8 mouse cellular contexts compared by ENCODE assay signal in the genomic region with DNA sequence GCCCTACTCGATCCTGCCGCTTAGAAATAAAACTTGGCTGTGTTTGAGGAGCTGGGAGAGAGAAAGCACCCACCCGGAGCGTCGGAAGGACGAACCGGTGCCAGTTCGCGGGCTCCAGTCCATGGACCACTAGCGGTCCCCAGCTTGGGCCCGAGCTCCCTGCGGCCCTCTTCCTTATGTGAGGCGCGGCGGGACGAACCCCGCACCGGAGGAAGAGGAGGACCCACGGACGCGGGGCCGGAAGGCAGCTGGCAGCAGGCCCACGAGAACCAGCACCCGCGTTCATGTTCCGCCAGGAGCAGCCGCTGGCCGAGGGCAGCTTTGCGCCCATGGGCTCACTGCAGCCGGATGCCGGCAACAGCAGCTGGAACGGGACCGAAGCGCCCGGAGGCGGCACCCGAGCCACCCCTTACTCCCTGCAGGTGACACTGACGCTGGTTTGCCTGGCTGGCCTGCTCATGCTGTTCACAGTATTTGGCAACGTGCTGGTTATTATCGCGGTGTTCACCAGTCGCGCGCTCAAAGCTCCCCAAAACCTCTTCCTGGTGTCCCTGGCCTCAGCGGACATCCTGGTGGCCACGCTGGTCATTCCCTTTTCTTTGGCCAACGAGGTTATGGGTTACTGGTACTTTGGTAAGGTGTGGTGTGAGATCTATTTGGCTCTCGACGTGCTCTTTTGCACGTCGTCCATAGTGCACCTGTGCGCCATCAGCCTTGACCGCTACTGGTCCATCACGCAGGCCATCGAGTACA. TPM values are rescaled to one million over a fixed set of nuclear protein-coding genes. Genes with fewer than 3 reads are reported as not detected.
DNase-seq lines count a peak whose midpoint lies in the region; ATAC-seq and TF ChIP-seq lines count a peak whose summit lies in the region.

No protein-coding gene starts in this region.

- intact Hi-C loops in heart, postnatal 14 days (cut with DNase I), result loop anchor here (2.0 to 10.0 kb wide), 3 partner anchors 209 to 1015 kb away; no protein-coding TSS in a partner anchor

- TF ChIP-seq POLR2A in olfactory bulb, adult 2 months (IDR thresholded peaks at IDR 0.05; ENCODE audit: insufficient read depth, low read depth, low read length), result no peak

- TF ChIP-seq CTCF in olfactory bulb, adult 2 months (IDR thresholded peaks at IDR 0.05; ENCODE audit: insufficient read depth, low read depth, low read length), result no peak

- peak; percentile 36 for DNase-seq in embryo, embryonic 10.5 days (ENCODE audit: low spot score)
- no peak for DNase-seq in embryo, embryonic 10 days (ENCODE audit: low spot score)
- DNase-seq in urinary bladder, postnatal 25 days (ENCODE audit: low spot score), result peak; percentile 7
- DNase-seq in urinary bladder, postnatal 4 days (ENCODE audit: low spot score in 2 of 2), result no peak
- peak; percentile 21 to 29 for DNase-seq in heart, postnatal 14 days
- DNase-seq in layer of hippocampus, adult 11-12 months (ENCODE audit: low spot score), result no peak

- H3K27me3 ChIP-seq in limb, embryonic 15.5 days, result peaks cover 74% of the 10 kb centered on the region

- H3K9ac ChIP-seq in limb, embryonic 15.5 days, result no peak overlapping the region

- no peaks in the 10 kb centered on the region for H3K36me3 ChIP-seq in limb, embryonic 15.5 days

- H3K9me3 ChIP-seq in limb, embryonic 15.5 days, result no peaks in the 10 kb centered on the region

- H3K4me3 ChIP-seq in limb, embryonic 15.5 days, result peak overlapping the region; percentile 53
- H3K4me3 ChIP-seq in olfactory bulb, adult 2 months (ENCODE audit: insufficient read depth, low read depth, low read length), result peak overlapping the region; percentile 48

- peak overlapping the region; percentile 99 for H3K4me2 ChIP-seq in limb, embryonic 15.5 days

- no peak for ATAC-seq in limb, embryonic 15.5 days (ENCODE audit: insufficient number of reproducible peaks, low FRiP score, low TSS enrichment, low read depth)

- no peak overlapping the region for H3K27ac ChIP-seq in limb, embryonic 15.5 days
- H3K27ac ChIP-seq in olfactory bulb, adult 2 months (ENCODE audit: insufficient read depth, low read depth, low read length), result no peak overlapping the region

- H3K4me1 ChIP-seq in limb, embryonic 15.5 days, result peaks cover 37% of the 10 kb centered on the region
- peaks cover 23% of the 10 kb centered on the region for H3K4me1 ChIP-seq in olfactory bulb, adult 2 months (ENCODE audit: control insufficient read depth, insufficient read depth, low read length)

- 2% methylated on average over 55 of the region's 55 CpGs for WGBS in limb, embryonic 15.5 days
- 2% methylated on average over 55 of the region's 55 CpGs for WGBS in olfactory bulb, adult 2 months

RNA-seq across cellular contexts. Expression of gene Adra2a, which starts 2.2 kb away (rescaled TPM):
- total RNA-seq in heart, postnatal 14 days (2021), result under 1 TPM; 0.27 to 0.31 TPM
- 0.48 and 0.77 TPM in 2 replicates for polyA plus RNA-seq in limb, embryonic 15.5 days (2015; fragmentation: Nextera tagmentation; extraction: Ambion mirVana)
- polyA plus RNA-seq in olfactory bulb, adult 2 months (2012; ENCODE audit: insufficient read depth, insufficient read length, low replicate concordance, missing spikeins), result not detected in 2 replicates

Comparison
In these comparisons a context has a peak if more than half of its experiments do, and no peak if none do; other contexts are left out.
1. DNase-seq: peak in embryo, embryonic 10.5 days (single experiment), urinary bladder, postnatal 25 days (single experiment) and heart, postnatal 14 days (2 of 2); none in embryo, embryonic 10 days (single experiment), urinary bladder, postnatal 4 days (0 of 2) and layer of hippocampus, adult 11-12 months (single experiment).